Mouse (Mus musculus): ENCODE measurements at regions not wholly inside any gene's neighbourhood (a gene's known extent, or its start where the extent isn't known, plus 50 kb on each side); places are given as distances from the start of the nearest gene placed in this dataset.
A peak's percentile ranks its signal among the peaks of the same experiment; 100 is the strongest.
"Not testable (repeated sequence)": the region's sequence is repeated elsewhere in the genome, so short reads cannot be mapped to it uniquely, and the experiment has no call there.

DNA sequence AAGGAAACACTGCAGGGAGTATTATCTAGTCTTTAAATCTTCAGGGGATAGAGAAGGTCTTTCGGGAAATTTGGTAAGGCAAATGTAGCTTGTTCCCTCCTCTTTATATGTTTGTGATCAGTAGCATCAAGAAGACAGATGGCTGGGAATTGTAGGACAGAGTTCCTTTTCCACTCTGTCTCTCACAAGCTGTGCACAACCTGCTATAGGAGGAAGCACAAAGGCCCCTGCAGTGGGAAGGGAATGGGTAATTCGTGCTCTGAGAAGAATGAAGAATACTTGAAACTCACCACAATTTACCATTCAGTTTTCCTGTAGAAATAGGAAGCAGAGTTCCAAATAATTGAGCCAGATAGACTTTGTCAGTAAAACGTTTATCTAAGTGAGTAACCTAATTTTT is 1007.2 kb downstream of the Epha7 start:
- peak; percentile 12 to 32 for DNase-seq

DNA sequence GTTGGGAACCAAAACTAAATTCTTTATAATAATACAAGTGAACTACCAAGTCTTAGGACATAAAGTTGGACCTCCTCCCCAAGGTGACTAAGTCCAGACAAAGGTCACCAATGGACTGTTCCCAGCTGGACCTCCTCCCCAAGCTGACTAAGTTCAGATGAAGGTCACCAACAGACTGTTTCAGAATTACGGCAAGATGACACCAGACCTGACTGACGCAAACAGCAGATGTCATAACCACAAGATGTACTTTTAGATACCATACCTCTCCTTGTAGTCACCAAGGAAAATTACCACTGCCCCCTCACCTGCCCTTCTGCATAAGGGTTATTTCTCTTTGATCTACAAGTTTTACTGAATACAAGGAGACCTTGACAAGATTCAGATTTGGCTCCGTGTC is 1017.8 kb downstream of the Epha7 start:
- not testable (repeated sequence) for DNase-seq

DNA sequence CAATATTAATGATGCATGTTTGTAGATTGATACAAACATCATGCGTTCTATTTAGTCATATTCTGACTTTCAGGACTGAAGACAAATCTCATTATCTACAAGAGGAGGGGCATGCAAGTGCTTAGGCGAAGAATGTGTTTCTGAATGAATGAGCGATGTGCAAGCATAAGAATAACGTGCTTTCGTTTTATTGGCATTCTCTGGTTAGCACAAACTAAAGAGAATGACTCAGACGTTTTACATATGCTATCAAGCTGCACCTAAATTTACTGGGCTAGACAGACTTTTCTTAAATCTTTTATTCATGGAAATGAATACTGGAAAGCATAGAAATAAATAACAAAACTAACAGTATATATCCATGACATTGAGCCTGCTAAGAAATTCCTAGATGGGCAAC is 1019.8 kb downstream of the Epha7 start:
- DNase-seq, result no peak

DNA sequence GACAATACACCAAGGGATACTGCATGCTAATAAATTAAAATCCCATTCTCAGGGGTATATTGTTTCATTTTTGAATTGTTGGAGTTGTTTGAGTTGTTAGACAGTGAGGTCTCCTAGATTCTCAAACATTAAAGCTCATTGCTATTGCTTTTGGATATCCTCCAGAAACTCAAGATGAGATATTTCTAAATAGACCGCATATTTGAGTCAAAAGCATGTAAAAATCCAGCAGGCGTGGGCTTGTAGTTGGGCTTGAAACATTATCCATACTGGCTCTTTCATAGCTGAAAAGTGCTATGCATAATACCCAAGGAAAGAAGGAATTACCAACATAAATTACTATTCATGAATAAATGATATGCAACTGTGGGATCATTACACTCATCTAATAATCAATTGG is 1043.7 kb downstream of the Epha7 start:
- DNase-seq, result no peak

All from cerebellum, postnatal 25 days (tissue).